Mouse (Mus musculus) liver, embryonic 13.5 days (tissue): ENCODE data around the gene Msx1. TPM values are rescaled to one million over a fixed set of nuclear protein-coding genes. Genes with fewer than 3 reads are reported as not detected.

ENCODE experiments used
- ATAC-seq: fragments of 200-750 bp; cut with Nextera tagmentation; 2 replicates; pipeline ENCODE4 v1.8.0; 2017; ENCODE audit warnings: low read depth, mild to moderate bottlenecking, moderate number of reproducible peaks, moderate library complexity
- DNase-seq: peaks from one replicate; pipeline ENCODE4 v3.0.0; 2022
- H3K27ac ChIP-seq: fragments of 300-500 bp; sonication (generic); 2 replicates; pipeline ENCODE4 v1.5.1; 2015; ENCODE audit warnings: moderate library complexity, mild to moderate bottlenecking, inconsistent platforms
- H3K27me3 ChIP-seq: fragments of 300-500 bp; sonication (generic); 2 replicates; pipeline ENCODE4 v1.6.1; 2015; ENCODE audit warnings: mild to moderate bottlenecking, inconsistent platforms
- H3K36me3 ChIP-seq: fragments of 300-500 bp; sonication (generic); 2 replicates; pipeline ENCODE4 v1.6.1; 2015; ENCODE audit warnings: mild to moderate bottlenecking, inconsistent platforms
- H3K4me1 ChIP-seq: fragments of 300-500 bp; sonication (generic); replicated peaks from 2 replicates; pipeline ENCODE4 v1.6.1; 2015; ENCODE audit warnings: inconsistent platforms
- H3K4me2 ChIP-seq: fragments of 300-500 bp; sonication (generic); 2 replicates; pipeline ENCODE4 v1.6.1; 2015; ENCODE audit warnings: inconsistent platforms, mild to moderate bottlenecking, moderate library complexity
- H3K4me3 ChIP-seq: fragments of 300-500 bp; sonication (generic); replicated peaks from 2 replicates; pipeline ENCODE4 v1.5.1; 2015; ENCODE audit warnings: mild to moderate bottlenecking, inconsistent platforms
- H3K9ac ChIP-seq: fragments of 300-500 bp; sonication (generic); 2 replicates; pipeline ENCODE4 v1.6.1; 2015; ENCODE audit warnings: mild to moderate bottlenecking, inconsistent platforms
- H3K9me3 ChIP-seq: fragments of 300-500 bp; sonication (generic); replicated peaks from 2 replicates; pipeline ENCODE4 v1.6.1; 2016; ENCODE audit warnings: inconsistent platforms
- WGBS: fragments of 180-500 bp; shearing (Covaris S2); methylation state at CpG from one replicate; pipeline ENCODE4 v1.1.7; 2015; ENCODE audit not compliant: insufficient replicate concordance; 5-methylcytosine and 5-hydroxymethylcytosine counted together
- polyA plus RNA-seq: library from polyadenylated mRNA; unstranded; fragments of >200 nt; fragmentation: Nextera tagmentation; extraction: Ambion mirVana; gene quantifications from 2 replicates; pipeline ENCODE4 v1.2.1, GENCODE M21; 2015

Gene Msx1
- polyA plus RNA-seq, 1 experiment from 2014 or later = 0.12 TPM

DNA sequence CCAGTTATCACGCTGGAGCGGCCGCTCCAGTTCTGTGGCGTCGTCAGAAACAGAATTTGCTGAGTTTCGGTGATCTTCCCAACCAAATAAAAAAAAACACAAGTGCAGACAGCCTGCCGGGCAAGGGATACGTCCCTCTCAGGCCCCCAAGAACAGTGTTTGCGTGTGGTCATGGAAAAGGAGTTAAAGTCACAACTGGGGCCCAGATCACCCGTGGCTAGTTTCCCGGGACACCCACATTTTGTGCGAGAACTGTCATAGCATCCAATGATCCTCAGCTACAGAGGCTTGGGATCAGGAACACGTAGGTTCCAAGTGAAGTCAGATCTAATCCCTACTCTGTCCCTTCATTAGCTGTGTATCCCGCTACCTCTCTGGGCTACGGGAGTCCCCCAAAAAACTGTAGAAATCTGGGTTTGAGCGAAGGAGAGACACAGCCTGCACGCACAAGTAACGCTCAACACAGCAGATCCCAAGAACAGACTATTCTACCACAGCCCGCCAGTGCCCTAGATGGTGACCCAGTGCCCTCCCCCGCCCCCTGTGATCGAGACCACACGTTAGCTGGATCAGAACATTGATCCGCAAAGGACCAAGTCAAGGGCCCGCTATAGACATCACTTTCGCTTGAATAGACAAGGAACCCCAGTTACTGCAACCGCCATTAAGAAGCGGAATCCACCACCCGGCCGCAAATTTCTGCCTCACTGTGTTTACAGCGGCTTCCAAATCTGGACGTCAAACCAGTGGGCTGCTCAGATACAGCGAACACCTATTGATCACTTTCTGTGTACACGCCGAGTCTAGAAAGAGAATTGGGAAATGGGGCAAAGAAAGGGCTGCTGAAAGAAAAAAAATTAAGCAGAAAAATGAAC is 6.5 kb downstream of the Msx1 start:
- no peak overlapping the region for H3K4me2 ChIP-seq
- peaks cover 94% of the 10 kb centered on the region for H3K27me3 ChIP-seq
- H3K27ac ChIP-seq = no peak overlapping the region
- 3% methylated on average over 34 of the region's 34 CpGs for WGBS
- DNase-seq = no peak
- H3K4me3 ChIP-seq = no peak overlapping the region
- no peak overlapping the region for H3K9ac ChIP-seq
- no peaks in the 10 kb centered on the region for H3K9me3 ChIP-seq
- no peaks in the 10 kb centered on the region for H3K4me1 ChIP-seq
- no peak for ATAC-seq
- no peaks in the 10 kb centered on the region for H3K36me3 ChIP-seq

DNA sequence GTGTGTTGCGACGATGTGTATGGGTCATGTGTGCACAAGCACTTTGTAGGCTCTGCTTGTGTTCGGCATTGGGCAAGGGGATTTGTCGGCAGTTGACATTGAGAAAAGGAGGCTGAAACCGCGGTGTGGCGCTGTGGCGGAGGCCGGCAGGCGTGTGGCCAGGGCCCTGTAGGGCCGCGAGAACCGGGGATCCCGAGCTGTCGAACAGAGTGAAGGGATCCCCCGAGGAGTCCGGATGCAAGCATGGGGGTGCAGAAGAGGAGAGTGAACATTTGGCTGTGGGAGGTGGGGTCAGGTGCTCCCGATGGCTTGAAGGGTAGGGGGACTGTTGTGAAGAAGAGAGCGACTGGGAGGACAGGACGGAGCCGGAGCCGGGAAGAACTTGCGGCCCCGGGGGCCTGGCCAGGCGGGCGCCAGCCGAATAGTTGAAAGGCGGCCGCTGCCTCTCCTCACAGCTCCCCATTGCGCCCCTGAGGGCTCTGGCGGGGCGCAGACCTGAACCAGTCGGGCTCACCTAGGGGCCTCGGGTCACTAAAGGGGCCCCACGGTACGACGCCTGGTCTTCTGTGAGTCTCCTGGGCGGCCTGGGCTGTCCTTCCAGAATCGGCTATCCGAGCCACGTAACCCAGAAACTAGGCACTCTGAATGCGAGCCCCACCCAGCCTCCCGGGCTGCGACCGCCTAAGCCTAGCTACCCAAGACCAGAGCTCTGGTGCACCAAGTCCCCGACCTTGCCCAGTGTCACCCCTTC is 7.3 kb downstream of the Msx1 start:
- H3K4me3 ChIP-seq = no peak overlapping the region
- H3K36me3 ChIP-seq = no peaks in the 10 kb centered on the region
- no peak overlapping the region for H3K27ac ChIP-seq
- no peaks in the 10 kb centered on the region for H3K9me3 ChIP-seq
- DNase-seq (no peak), ATAC-seq (no peak)
- peaks cover 88% of the 10 kb centered on the region for H3K27me3 ChIP-seq
- H3K9ac ChIP-seq = no peak overlapping the region
- H3K4me1 ChIP-seq = no peaks in the 10 kb centered on the region
- WGBS = 4% methylated on average over 45 of the region's 46 CpGs
- no peak overlapping the region for H3K4me2 ChIP-seq

DNA sequence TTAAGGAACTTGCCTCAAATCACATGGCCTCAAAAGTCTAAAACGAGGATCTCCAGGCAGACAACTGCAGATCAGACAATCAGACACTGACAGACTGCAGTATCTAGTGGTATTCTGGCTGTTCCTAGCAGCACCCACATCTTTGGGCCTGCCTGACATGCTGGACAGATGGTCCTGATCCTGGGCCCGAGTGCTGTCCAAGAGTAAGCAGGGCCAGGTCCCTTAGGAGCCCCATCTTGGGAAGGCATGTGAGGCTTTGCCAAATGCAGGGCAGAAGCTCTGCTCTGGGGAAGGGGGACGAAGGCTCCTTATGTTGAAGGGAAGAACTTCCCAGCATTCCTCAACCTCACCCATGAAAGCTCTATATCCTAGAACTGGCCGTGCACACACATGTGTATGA is 8.5 kb downstream of the Msx1 start:
- ATAC-seq = no peak

DNA sequence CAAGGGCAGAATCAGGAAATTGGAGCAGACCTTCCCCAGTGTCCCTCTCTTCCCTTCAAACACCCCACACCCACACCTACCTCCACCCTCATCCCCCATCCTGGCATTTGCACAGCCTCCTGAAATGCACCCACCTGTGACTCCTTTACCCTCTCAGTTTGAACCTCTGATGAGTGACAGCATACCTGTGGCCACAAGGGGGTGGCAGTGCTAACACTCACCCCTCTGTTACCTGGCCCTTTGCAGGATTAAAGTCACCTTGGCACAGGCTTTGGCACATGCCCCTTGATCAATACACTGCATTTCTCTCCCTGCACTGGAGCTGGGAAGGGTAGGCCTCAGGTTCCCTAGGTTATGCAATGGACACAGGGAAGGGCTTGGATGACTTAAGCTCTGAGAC is 10.2 kb downstream of the Msx1 start:
- H3K9ac ChIP-seq = no peak overlapping the region
- DNase-seq = no peak
- no peak overlapping the region for H3K27ac ChIP-seq
- peaks cover 60% of the 10 kb centered on the region for H3K27me3 ChIP-seq
- H3K4me1 ChIP-seq = no peaks in the 10 kb centered on the region
- H3K4me2 ChIP-seq = no peak overlapping the region
- H3K4me3 ChIP-seq = no peak overlapping the region
- no peaks in the 10 kb centered on the region for H3K9me3 ChIP-seq
- no peaks in the 10 kb centered on the region for H3K36me3 ChIP-seq
- no peak for ATAC-seq

More for the DNA sequence above, 8.5 kb downstream of the Msx1 start:
- no peak overlapping the region for H3K4me2 ChIP-seq
- no peak overlapping the region for H3K9ac ChIP-seq
- no peak overlapping the region for H3K4me3 ChIP-seq
- no peaks in the 10 kb centered on the region for H3K36me3 ChIP-seq
- H3K4me1 ChIP-seq = no peaks in the 10 kb centered on the region
- DNase-seq = no peak
- 51% methylated on average over 4 of the region's 4 CpGs for WGBS
- no peaks in the 10 kb centered on the region for H3K9me3 ChIP-seq
- peaks cover 76% of the 10 kb centered on the region for H3K27me3 ChIP-seq
- H3K27ac ChIP-seq = no peak overlapping the region

- WGBS = 73% methylated on average over 6 of the region's 6 CpGs
- Histone ChIP-seq H3K4me1 (no peaks in the 10 kb centered on the region), H3K36me3 (no peaks in the 10 kb centered on the region), H3K27ac (no peak overlapping the region), H3K27me3 (0 out of 2 replicates have a peak, but pooled peaks cover 3% of the 10 kb centered on the region), H3K9me3 (no peaks in the 10 kb centered on the region), H3K9ac (no peak overlapping the region), H3K4me2 (no peak overlapping the region), H3K4me3 (no peak overlapping the region)
- ATAC-seq (no peak), DNase-seq (no peak)
These were observed 19.1 kb downstream of the Msx1 start for GRCm38 (mm10) chr5:37805291-37805690.

DNA sequence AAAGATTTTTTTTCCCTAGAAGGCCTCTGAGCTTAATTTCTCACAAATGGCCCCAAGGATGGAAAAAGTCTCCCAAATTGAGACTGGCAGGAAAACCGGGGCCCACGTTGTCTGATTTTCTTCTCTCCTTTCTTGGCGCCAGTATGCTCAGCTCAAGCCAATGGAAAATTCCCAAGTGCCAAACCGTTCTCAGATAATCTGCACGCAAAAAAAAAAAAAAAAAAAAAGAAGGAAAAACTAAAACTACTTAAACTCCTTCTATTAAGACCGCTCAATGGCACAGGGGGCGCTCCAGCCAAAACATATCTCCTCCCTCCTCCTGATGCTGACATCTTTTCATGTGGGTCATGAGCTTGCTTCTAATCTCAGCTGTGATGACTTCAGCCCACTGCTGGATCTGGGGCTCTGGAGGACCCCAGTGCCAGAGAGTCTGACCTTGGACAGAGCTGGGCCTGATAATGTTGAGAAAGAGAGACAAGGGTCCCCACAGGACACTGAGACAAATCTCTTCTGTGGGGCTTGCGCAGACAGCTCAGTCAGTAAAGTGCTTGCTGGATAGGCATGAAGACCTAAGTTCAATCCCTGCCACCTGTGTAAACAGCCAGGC is 19.8 kb downstream of the Msx1 start:
- 65% methylated on average over 8 of the region's 8 CpGs for WGBS
- ATAC-seq (no peak), DNase-seq (no peak)

DNA sequence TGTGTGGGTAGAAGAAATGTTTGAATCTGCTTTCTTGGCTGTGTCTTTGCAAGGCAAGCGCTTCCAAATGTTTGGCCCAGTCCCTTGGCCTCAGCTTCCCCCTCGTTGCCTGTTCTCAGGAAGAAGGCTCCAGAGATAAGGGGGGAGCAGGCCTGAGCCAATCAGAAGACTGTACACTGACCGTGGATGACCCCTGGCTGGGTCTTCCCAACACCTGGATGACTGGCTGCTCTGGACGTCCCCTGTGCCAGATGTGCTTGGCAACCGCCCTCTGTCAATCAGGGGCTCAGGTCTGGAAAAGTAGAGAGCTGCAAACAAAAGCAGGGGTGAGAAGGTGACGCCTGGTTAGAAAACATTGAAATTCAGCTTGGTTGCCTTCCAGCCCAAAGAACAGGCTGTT is 27.1 kb downstream of the Msx1 start:
- no peak overlapping the region for H3K4me2 ChIP-seq
- H3K4me1 ChIP-seq = no peaks in the 10 kb centered on the region
- H3K27ac ChIP-seq = no peak overlapping the region
- 56% methylated on average over 6 of the region's 6 CpGs for WGBS
- H3K9ac ChIP-seq = no peak overlapping the region
- no peaks in the 10 kb centered on the region for H3K9me3 ChIP-seq
- H3K27me3 ChIP-seq = no peaks in the 10 kb centered on the region
- ATAC-seq (no peak), DNase-seq (no peak)
- no peak overlapping the region for H3K4me3 ChIP-seq
- no peaks in the 10 kb centered on the region for H3K36me3 ChIP-seq

More for the DNA sequence above, 19.8 kb downstream of the Msx1 start:
- no peak overlapping the region for H3K4me2 ChIP-seq
- H3K9me3 ChIP-seq = no peaks in the 10 kb centered on the region
- no peak overlapping the region for H3K9ac ChIP-seq
- no peaks in the 10 kb centered on the region for H3K36me3 ChIP-seq
- H3K27ac ChIP-seq = no peak overlapping the region
- H3K4me1 ChIP-seq = no peaks in the 10 kb centered on the region
- H3K27me3 ChIP-seq = 0 out of 2 replicates have a peak, but pooled peaks cover 3% of the 10 kb centered on the region
- H3K4me3 ChIP-seq = no peak overlapping the region

DNA sequence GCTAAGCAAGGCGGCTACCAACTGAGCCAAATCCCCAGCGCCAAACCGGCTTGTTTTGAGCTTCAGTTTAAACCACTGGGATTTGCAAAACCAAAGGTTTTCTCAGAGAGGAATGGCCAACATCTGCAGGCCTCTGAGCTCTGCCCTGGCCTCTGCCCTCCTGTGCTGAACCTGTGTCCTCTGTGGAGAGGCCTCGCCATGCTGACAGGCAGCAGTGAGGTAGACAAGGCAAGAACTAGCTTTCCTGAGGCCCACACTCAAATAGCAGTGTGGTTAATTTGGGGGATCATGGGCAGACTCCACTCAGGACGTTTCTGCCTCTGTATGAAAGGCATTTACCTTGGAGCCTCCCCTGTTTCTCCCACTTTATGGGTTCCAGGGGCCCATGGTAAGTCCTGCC is 27.6 kb downstream of the Msx1 start:
- H3K4me1 ChIP-seq = no peaks in the 10 kb centered on the region
- H3K9me3 ChIP-seq = no peaks in the 10 kb centered on the region
- no peak overlapping the region for H3K27ac ChIP-seq
- no peaks in the 10 kb centered on the region for H3K27me3 ChIP-seq
- no peak overlapping the region for H3K4me3 ChIP-seq
- WGBS = 64% methylated on average over 5 of the region's 5 CpGs
- H3K4me2 ChIP-seq = no peak overlapping the region
- ATAC-seq (no peak), DNase-seq (no peak)
- no peaks in the 10 kb centered on the region for H3K36me3 ChIP-seq
- H3K9ac ChIP-seq = no peak overlapping the region

DNA sequence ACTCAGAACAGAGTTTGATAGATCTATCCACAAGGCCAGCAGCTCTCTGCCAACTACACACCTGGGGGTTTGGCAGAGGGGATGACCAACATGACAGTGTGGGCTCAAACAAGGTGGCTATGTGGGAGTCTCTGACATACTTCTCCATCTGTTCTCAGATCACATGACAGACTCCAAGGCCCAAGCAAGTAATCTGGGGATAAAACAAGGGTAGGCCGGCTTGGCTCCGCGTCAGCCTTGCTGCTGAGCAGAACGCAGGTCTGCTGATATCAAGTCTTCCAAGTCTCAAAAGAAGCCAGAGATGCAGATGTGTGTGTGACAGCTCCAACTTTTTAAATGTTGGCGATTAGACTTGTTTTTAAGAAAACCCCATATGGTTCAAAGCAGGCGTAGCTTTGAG is 28.7 kb downstream of the Msx1 start:
- no peaks in the 10 kb centered on the region for H3K36me3 ChIP-seq
- no peak overlapping the region for H3K4me2 ChIP-seq
- DNase-seq (no peak), ATAC-seq (no peak)
- H3K4me1 ChIP-seq = no peaks in the 10 kb centered on the region
- no peak overlapping the region for H3K9ac ChIP-seq
- WGBS = 70% methylated on average over 6 of the region's 6 CpGs
- no peaks in the 10 kb centered on the region for H3K27me3 ChIP-seq
- no peak overlapping the region for H3K27ac ChIP-seq
- H3K4me3 ChIP-seq = no peak overlapping the region
- H3K9me3 ChIP-seq = no peaks in the 10 kb centered on the region

DNA sequence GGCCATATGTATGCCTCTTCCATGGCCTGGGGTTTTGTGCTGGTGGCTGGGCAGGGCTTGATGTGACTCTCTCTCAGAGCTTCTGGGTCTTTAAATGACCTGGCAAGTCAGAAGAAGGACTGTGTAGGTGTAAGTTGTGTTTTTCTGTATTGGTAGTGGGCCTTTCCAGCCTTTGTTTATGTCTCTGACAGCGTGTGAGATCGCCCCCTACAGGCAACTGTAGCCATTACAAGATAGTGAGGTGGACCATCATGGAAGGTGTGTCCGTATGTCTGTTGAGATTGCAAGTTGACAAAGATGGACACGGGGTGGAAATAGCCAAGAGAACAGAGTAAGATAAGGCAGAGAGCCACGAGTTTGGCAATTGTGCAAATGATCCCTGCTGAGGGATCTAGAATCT is 32.2 kb downstream of the Msx1 start:
- WGBS = 35% methylated on average over 5 of the region's 5 CpGs
- Histone ChIP-seq H3K9me3 (no peaks in the 10 kb centered on the region), H3K27me3 (no peaks in the 10 kb centered on the region), H3K27ac (no peak overlapping the region), H3K4me2 (no peak overlapping the region), H3K9ac (no peak overlapping the region), H3K36me3 (no peaks in the 10 kb centered on the region), H3K4me3 (no peak overlapping the region), H3K4me1 (no peaks in the 10 kb centered on the region)
- ATAC-seq (no peak), DNase-seq (no peak)

DNA sequence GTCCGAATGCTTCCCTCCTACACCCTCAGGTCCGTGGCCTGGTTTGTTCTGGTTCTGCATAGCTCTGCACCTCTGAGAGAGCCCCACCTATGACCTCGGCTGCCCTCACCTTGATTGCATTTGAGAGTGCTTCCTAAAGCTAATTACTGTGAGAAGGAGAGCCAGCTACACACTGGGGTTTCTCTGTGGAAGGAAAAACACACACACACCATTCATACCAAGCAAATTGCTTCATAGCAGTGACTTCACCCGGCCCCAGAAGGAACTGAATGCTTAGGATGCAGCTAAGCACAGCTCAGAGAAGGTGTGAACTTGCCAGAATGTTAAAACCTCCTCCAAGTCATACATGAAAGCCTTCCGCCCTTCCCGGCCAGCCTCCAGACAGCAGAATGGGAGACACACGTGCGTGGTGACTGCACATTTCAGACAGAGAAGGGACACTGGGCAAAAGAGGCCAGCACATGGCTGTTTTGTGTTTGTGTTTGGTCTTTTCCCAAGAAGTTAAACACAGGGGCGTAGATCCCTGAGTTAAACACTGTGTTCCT is 39.5 kb downstream of the Msx1 start:
- Histone ChIP-seq H3K27me3 (no peaks in the 10 kb centered on the region), H3K4me2 (no peak overlapping the region), H3K4me3 (no peak overlapping the region), H3K36me3 (no peaks in the 10 kb centered on the region), H3K9me3 (no peaks in the 10 kb centered on the region), H3K27ac (no peak overlapping the region), H3K4me1 (no peaks in the 10 kb centered on the region), H3K9ac (no peak overlapping the region)
- ATAC-seq = no peak
- no peak for DNase-seq
- 52% methylated on average over 9 of the region's 9 CpGs for WGBS
